Mouse (Mus musculus) olfactory bulb, adult 2 months (tissue): ENCODE data around the gene Zfp180.

Experiments
- CTCF ChIP-seq: fragments of 200-500 bp; IDR thresholded peaks from 2 replicates; pipeline ENCODE4 v1.5.1; 2012; ENCODE audit warnings: low read depth, mild to moderate bottlenecking, low read length, moderate library complexity; ENCODE audit not compliant: insufficient read depth
- POLR2A ChIP-seq: fragments of 200-500 bp; IDR thresholded peaks from 2 replicates; pipeline ENCODE4 v1.6.1; 2012; ENCODE audit warnings: mild to moderate bottlenecking, low read depth, low read length, moderate library complexity; ENCODE audit not compliant: insufficient read depth

- TF ChIP-seq CTCF (no peak), POLR2A (no peak)
These were observed 23.5 kb downstream of the Zfp180 start for GRCm38 (mm10) chr7:24105144-24105703.
